Mouse (Mus musculus) cerebellum, adult 9-11 months (tissue): Measurements from ENCODE around the gene Arl10.

Source experiments
- DNase-seq: peaks from one replicate; pipeline ENCODE4 v3.0.0; 2022

Gene Arl10

DNA sequence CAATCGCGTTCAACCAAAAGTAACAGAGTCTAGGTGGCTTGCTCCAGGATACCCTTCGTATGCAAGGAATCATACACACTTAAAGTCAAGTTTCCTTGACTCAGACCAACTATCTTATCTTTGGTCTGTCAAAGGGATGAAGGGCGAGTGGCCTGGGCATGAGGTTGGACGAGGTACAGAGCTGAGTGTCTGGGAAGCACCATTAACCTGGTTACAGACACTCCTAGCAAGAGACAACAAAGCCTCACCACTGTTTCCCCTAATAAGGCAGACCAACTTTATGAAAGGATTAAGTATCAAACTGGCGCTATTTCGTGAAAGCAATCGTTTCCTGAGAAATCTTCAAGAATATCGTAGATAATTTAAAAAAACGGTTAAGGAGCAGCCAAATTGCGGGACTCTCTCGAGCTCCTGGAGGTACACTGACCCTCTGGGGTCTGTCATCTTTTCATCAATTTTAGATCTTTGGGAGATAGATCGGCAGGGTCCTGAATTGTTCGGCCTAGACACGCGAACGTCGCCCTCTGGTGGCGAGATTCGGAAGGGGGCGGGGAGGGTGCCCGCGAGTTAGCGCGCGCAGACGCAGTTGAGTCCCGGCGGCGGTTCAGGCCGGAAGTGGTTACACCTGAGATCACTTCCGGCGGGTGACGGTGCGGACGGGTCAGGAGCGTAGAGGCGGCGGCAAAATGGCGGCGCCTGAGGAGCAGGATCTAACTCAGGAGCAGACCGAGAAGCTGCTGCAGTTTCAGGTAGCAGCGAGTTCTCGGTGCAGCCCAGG is 46.5 kb downstream of the Arl10 start, which contains the start of gene Faf2:
Gene Faf2 (plus strand): TSS at position 630 of the 778 bp plus-strand sequence.
- DNase-seq: peak; percentile 97

DNA sequence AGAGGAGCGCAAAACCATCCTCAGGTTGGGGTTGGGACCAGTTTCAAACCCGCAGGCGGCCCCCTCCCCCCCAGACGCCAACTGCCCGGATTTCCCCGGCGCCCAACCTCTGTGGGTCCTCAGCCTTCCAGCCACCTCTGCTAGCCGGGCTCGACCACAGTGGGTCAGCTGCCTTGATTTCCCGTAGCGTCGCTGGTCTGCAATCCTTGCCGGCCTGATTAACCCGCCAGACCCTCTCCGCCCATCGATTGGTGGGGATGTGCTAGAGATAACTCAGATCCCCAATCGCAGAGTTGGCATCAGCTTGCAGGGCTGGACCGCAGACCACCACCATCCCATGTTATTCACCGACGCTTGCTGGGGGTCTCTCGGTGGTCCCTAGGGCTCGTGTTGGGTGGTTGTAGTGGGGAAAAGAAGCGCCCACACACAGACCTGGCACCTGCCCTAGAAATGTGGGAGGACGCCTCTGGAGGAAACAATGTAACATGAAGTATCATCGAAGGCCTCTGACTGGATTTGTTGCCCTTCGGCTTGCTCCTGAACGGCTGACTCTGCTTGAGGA is 47.2 kb downstream of the Arl10 start:
- DNase-seq: peak; percentile 72

DNA sequence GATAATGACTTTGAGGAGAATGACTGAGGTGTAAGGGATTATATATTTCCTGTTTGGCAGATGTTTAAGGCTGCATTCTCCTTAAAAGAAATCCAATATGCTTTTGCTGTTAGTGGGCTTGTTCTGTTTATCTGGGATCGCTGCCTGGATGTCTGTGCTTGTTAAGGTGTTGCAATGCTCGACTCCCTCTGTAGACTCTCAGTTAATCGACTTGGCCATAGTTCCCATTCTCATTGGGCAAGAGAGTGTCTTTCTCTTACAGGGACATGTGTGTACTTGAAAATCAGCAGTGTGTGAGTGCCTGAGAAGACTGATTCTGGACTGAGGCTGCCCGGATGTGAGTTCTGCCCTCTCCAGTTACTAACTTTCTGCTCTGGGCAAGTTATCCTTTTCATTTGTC is 54.3 kb downstream of the Arl10 start:
- no peak for DNase-seq
